Mouse (Mus musculus) lung, postnatal 0 days (tissue): Measurements from ENCODE around the gene Hspa5.

Experiments used
- CTCF ChIP-seq: IDR thresholded peaks from 2 replicates; pipeline ENCODE4 v1.5.1; 2016; ENCODE audit warnings: antibody characterized with exemption, mild to moderate bottlenecking
- EP300 ChIP-seq: IDR thresholded peaks from 2 replicates; pipeline ENCODE4 v1.6.1; 2016; ENCODE audit warnings: antibody characterized with exemption, mild to moderate bottlenecking, control low read depth

GRCm38 (mm10) chr2:34750245-34750644 is 21.5 kb upstream of the Hspa5 start:
- TF ChIP-seq CTCF, result no peak
- no peak for TF ChIP-seq EP300
